Mouse (Mus musculus) megakaryocyte, embryonic 14.5 days (primary cell): Measurements from ENCODE around the gene Elovl6.

Source experiments
- FLI1 ChIP-seq: IDR thresholded peaks from 2 replicates; pipeline ENCODE4 v1.6.1; 2012; ENCODE audit warnings: low read length, inconsistent platforms, mixed read lengths
- GATA1 ChIP-seq: IDR thresholded peaks from 3 replicates; pipeline ENCODE4 v1.6.1; 2012; ENCODE audit warnings: mixed read lengths, low read length, inconsistent platforms, borderline replicate concordance

- TF ChIP-seq GATA1 (no peak), FLI1 (no peak)
These were observed 9.3 kb downstream of the Elovl6 start for GRCm38 (mm10) chr3:129541456-129541855.
